ENCODE assay signal across 28 mouse cellular contexts in the genomic region with DNA sequence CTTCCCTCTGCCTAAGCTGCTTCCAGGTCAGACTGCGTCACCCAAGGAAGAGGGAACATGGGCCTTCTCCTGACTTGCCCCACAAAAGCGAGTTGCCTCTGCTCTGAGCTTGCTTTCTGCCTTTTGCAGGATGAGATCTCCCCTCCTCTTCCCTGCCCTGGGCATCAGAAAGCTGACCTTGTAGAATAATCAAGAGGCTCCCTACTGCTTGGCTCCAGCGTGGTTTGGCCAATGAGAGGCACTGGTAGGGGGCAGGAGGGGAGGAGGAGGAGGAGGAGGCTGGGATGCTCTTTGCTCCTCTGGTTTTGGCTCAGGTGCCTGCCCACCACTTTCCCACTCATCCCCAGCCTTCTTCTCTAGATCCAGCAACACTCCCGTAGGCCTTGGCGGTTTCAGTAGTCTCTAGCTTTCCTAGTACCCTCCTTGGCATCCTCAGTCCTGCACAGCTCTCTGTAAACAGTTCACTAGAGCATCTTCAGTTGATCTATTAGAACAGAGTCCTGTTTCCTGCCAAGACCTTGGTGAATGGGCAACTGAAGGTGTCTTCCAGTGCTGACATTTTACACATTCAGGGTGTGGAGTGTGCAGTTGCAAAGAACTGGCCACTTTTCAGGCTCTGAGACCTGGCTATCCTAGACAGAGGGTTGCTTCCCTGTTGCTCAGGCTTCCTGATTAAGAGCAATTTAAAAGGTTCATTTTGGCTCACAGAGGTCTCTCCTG.
DNase-seq lines count a peak whose midpoint lies in the region; ATAC-seq and TF ChIP-seq lines count a peak whose summit lies in the region.
"Had no signal": no experiment of that assay in that cellular context is flagged by ENCODE, and none has a peak within 500 bp of the region (broad histone marks: within the 10 kb centered on the region; RNA-seq: fewer than 3 reads in every experiment).

No protein-coding gene starts in this region.

- no peak overlapping the region for H3K9ac ChIP-seq in heart, embryonic 12.5 days
- H3K9ac ChIP-seq in neural tube, embryonic 15.5 days (replicated peaks): no peak overlapping the region
- H3K9ac ChIP-seq in neural tube, embryonic 14.5 days (replicated peaks; ENCODE audit: low read depth, low read length): 0 out of 2 replicates have a peak overlapping the region, but pooled peaks have one; percentile 3
- H3K9ac ChIP-seq: embryonic facial prominence, embryonic 12.5 days; forebrain, embryonic 15.5 days; heart, embryonic 15.5 days; liver, embryonic 14.5 days had no signal

- H3K36me3 ChIP-seq in heart, embryonic 12.5 days: no peaks in the 10 kb centered on the region
- H3K36me3 ChIP-seq in kidney, adult 2 months (ENCODE audit: control insufficient read depth, insufficient read depth, low read length): no peaks in the 10 kb centered on the region
- H3K36me3 ChIP-seq in neural tube, embryonic 15.5 days: no peaks in the 10 kb centered on the region
- no peaks in the 10 kb centered on the region for H3K36me3 ChIP-seq in neural tube, embryonic 14.5 days (ENCODE audit: control insufficient read depth, insufficient read depth, low read length)
- H3K36me3 ChIP-seq: embryonic facial prominence, embryonic 12.5 days; forebrain, embryonic 15.5 days; G1E; heart, embryonic 15.5 days had no signal

- no peaks in the 10 kb centered on the region for H3K9me3 ChIP-seq in heart, embryonic 12.5 days (replicated peaks)
- no peaks in the 10 kb centered on the region for H3K9me3 ChIP-seq in neural tube, embryonic 15.5 days (replicated peaks)
- H3K9me3 ChIP-seq in neural tube, embryonic 14.5 days (ENCODE audit: control insufficient read depth, low read length): no peaks in the 10 kb centered on the region
- H3K9me3 ChIP-seq: embryonic facial prominence, embryonic 12.5 days; forebrain, embryonic 15.5 days; G1E; heart, embryonic 15.5 days had no signal

- no peak overlapping the region for H3K27ac ChIP-seq in heart, embryonic 12.5 days (ENCODE audit: poor library complexity, severe bottlenecking)
- no peak overlapping the region for H3K27ac ChIP-seq in kidney, adult 2 months (ENCODE audit: insufficient read depth, low read depth, low read length)
- H3K27ac ChIP-seq in neural tube, embryonic 15.5 days (replicated peaks): no peak overlapping the region
- H3K27ac ChIP-seq in neural tube, embryonic 14.5 days (ENCODE audit: low read depth, low read length): no peak overlapping the region
- H3K27ac ChIP-seq: embryonic facial prominence, embryonic 12.5 days; forebrain, embryonic 15.5 days; gastrocnemius, adult 2 months; heart, embryonic 15.5 days; liver, embryonic 14.5 days had no signal

- no peak for TF ChIP-seq CTCF in kidney, adult 2 months (conservative IDR thresholded peaks at IDR 0.05; ENCODE audit: insufficient read depth, insufficient read length, low read depth, low read length)

- no peak overlapping the region for H3K4me3 ChIP-seq in heart, embryonic 12.5 days
- no peak overlapping the region for H3K4me3 ChIP-seq in kidney, adult 2 months (ENCODE audit: insufficient read depth, low read depth, low read length)
- no peak overlapping the region for H3K4me3 ChIP-seq in neural tube, embryonic 15.5 days (replicated peaks)
- H3K4me3 ChIP-seq in neural tube, embryonic 14.5 days (ENCODE audit: low read depth, low read length): no peak overlapping the region
- H3K4me3 ChIP-seq: embryonic facial prominence, embryonic 12.5 days; forebrain, embryonic 15.5 days; gastrocnemius, adult 2 months; heart, embryonic 15.5 days had no signal

- TF ChIP-seq POLR2A in kidney, adult 2 months (IDR thresholded peaks at IDR 0.05; ENCODE audit: low read depth, low read length): no peak

- no peaks in the 10 kb centered on the region for H3K27me3 ChIP-seq in heart, embryonic 12.5 days (replicated peaks)
- H3K27me3 ChIP-seq in kidney, adult 2 months (replicated peaks; ENCODE audit: control insufficient read depth, insufficient read depth, low read length): no peaks in the 10 kb centered on the region
- H3K27me3 ChIP-seq in neural tube, embryonic 15.5 days (replicated peaks): no peaks in the 10 kb centered on the region
- no peaks in the 10 kb centered on the region for H3K27me3 ChIP-seq in neural tube, embryonic 14.5 days (ENCODE audit: control insufficient read depth, insufficient read depth, low read length)
- H3K27me3 ChIP-seq: embryonic facial prominence, embryonic 12.5 days; forebrain, embryonic 15.5 days; heart, embryonic 15.5 days had no signal

- peaks cover 8% of the 10 kb centered on the region for H3K4me1 ChIP-seq in heart, embryonic 12.5 days (replicated peaks)
- H3K4me1 ChIP-seq in kidney, adult 2 months (ENCODE audit: control insufficient read depth, insufficient read depth, low read length): peaks cover 18% of the 10 kb centered on the region; the same call in 1 of the 2 replicates
- peaks cover 35% of the 10 kb centered on the region for H3K4me1 ChIP-seq in neural tube, embryonic 15.5 days
- peaks cover 16% of the 10 kb centered on the region; the same call in 1 of the 2 replicates for H3K4me1 ChIP-seq in neural tube, embryonic 14.5 days (ENCODE audit: control insufficient read depth, insufficient read depth, low read length)

- 84% methylated on average over 5 of the region's 5 CpGs for WGBS in heart, embryonic 12.5 days
- WGBS in kidney, adult 2 months: 83% methylated on average over 5 of the region's 5 CpGs
- WGBS in neural tube, embryonic 15.5 days: 73% methylated on average over 5 of the region's 5 CpGs
- WGBS in neural tube, embryonic 14.5 days: 66% methylated on average over 5 of the region's 5 CpGs

- DNase-seq in heart, adult 11 months: peak; percentile 81
- peak; percentile 58 for DNase-seq in kidney, adult 2 months
- DNase-seq in kidney, postnatal 25 days: no peak
- DNase-seq in neural tube, embryonic 10.5 days (ENCODE audit: extremely low spot score, low spot score): peak; percentile 10
- no peak for DNase-seq in ovary, adult 18-20 months (ENCODE audit: low spot score)
- DNase-seq: adrenal gland, postnatal 10 days; cerebellum, adult 11 months; cerebellum, adult 9-10 months; cerebellum, postnatal 36 days; gastrocnemius, adult 2 months; gastrocnemius, postnatal 36 days; heart, postnatal 36 days; kidney, adult 8-10 months; kidney, postnatal 10 days; layer of hippocampus, adult 9-11 months; liver; lung, adult 2 months; lung, postnatal 10 days; thymus, adult 18-20 months; thymus, postnatal 25 days had no signal

- H3K4me2 ChIP-seq in heart, embryonic 12.5 days: no peak overlapping the region
- no peak overlapping the region for H3K4me2 ChIP-seq in neural tube, embryonic 15.5 days
- no peak overlapping the region for H3K4me2 ChIP-seq in neural tube, embryonic 14.5 days (ENCODE audit: low read depth, low read length)
- H3K4me2 ChIP-seq: embryonic facial prominence, embryonic 12.5 days; forebrain, embryonic 15.5 days; heart, embryonic 15.5 days had no signal

- no peak for ATAC-seq in heart, embryonic 12.5 days (ENCODE audit: insufficient number of reproducible peaks, low FRiP score)
- ATAC-seq in neural tube, embryonic 15.5 days (ENCODE audit: low FRiP score): no peak
- no peak for ATAC-seq in neural tube, embryonic 14.5 days (ENCODE audit: low read depth)
- ATAC-seq: forebrain, embryonic 15.5 days had no signal

Comparison
In these comparisons a context has a peak if more than half of its experiments do, and no peak if none do; other contexts are left out.
1. DNase-seq: peak in heart, adult 11 months (single experiment), kidney, adult 2 months (single experiment) and neural tube, embryonic 10.5 days (single experiment); none in kidney, postnatal 25 days (0 of 2) and ovary, adult 18-20 months (single experiment).